Mouse (Mus musculus) kidney, postnatal 14 days (tissue): ENCODE data around the gene Themis2.

Experiments used
- DNase-seq: peaks from one replicate; pipeline ENCODE4 v3.0.0; 2022; ENCODE audit warnings: mixed read lengths

Gene Themis2

GRCm38 (mm10) chr4:132796196-132796886 lies at the start of gene Themis2:
TSS of gene Themis2 (minus strand) at chr4:132796387.
- peak; percentile 75 for DNase-seq

GRCm38 (mm10) chr4:132843705-132844071 lies 47.5 kb upstream of the Themis2 start:
- DNase-seq: no peak

- peak; percentile 93 for DNase-seq
Observed at GRCm38 (mm10) chr4:132842970-132843704, 47.0 kb upstream of the Themis2 start, which contains the start of gene Ppp1r8. TSS of gene Ppp1r8 (minus strand) at chr4:132843169.

GRCm38 (mm10) chr4:132842281-132842906 lies 46.2 kb upstream of the Themis2 start:
- DNase-seq: no peak

- no peak for DNase-seq
Observed at GRCm38 (mm10) chr4:132841493-132841892, 45.3 kb upstream of the Themis2 start.

- DNase-seq: peak; percentile 65
Observed at GRCm38 (mm10) chr4:132823614-132824366, 27.6 kb upstream of the Themis2 start.

- DNase-seq: no peak
Observed at GRCm38 (mm10) chr4:132818442-132818841, 22.3 kb upstream of the Themis2 start.

GRCm38 (mm10) chr4:132816855-132817254 lies 20.7 kb upstream of the Themis2 start:
- DNase-seq: no peak

GRCm38 (mm10) chr4:132816404-132816803 lies 20.2 kb upstream of the Themis2 start:
- no peak for DNase-seq

- no peak for DNase-seq
Observed at GRCm38 (mm10) chr4:132809621-132810020, 13.4 kb upstream of the Themis2 start.

GRCm38 (mm10) chr4:132807771-132808641 lies 11.8 kb upstream of the Themis2 start:
- DNase-seq: no peak

- DNase-seq: no peak
Observed at GRCm38 (mm10) chr4:132806620-132807191, 10.5 kb upstream of the Themis2 start.

GRCm38 (mm10) chr4:132805599-132806197 lies 9.5 kb upstream of the Themis2 start:
- no peak for DNase-seq

GRCm38 (mm10) chr4:132805146-132805545 lies 9.0 kb upstream of the Themis2 start:
- DNase-seq: no peak

GRCm38 (mm10) chr4:132804331-132804730 lies 8.1 kb upstream of the Themis2 start:
- no peak for DNase-seq

GRCm38 (mm10) chr4:132803876-132804275 lies 7.7 kb upstream of the Themis2 start:
- no peak for DNase-seq

GRCm38 (mm10) chr4:132803212-132803611 lies 7.0 kb upstream of the Themis2 start:
- DNase-seq: no peak

GRCm38 (mm10) chr4:132802171-132802637 lies 6.0 kb upstream of the Themis2 start:
- DNase-seq: no peak

GRCm38 (mm10) chr4:132801176-132802077 lies 5.2 kb upstream of the Themis2 start:
- no peak for DNase-seq

GRCm38 (mm10) chr4:132799845-132800244 lies 3.7 kb upstream of the Themis2 start:
- no peak for DNase-seq
